Mouse (Mus musculus) liver, embryonic 14.5 days (tissue): Measurements from ENCODE around the gene Slc16a11.

ENCODE experiments used
- CTCF ChIP-seq: IDR thresholded peaks from 2 replicates; pipeline ENCODE4 v1.5.1; 2016; ENCODE audit warnings: antibody characterized with exemption, low read depth, control low read depth
- EP300 ChIP-seq: IDR thresholded peaks from 2 replicates; pipeline ENCODE4 v1.6.1; 2016; ENCODE audit warnings: antibody characterized with exemption, low read depth

DNA sequence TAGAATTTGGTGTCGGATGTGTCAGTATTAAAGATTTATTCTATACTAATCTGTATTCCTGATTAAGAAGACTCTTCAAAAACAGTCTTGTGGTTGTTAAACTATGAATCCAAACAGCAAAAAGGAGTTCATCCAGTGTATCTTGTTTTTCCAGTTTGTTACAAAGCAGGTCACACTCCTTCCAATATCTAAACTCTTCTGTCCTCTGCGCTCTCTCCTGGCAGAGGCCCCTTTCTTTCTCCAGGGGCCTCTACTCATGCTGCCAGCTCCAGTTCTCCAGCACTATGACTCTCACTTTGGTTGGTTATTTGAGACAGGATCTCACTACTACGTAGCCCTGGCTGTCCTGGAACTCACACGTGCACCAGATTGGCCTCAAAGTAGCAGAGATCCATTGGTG lies 53.3 kb downstream of the Slc16a11 start:
- TF ChIP-seq CTCF (no peak), EP300 (no peak)
